Mouse (Mus musculus) adrenal gland, adult 8-10 months (tissue): ENCODE data around the gene Cldn5. TPM values are rescaled to one million over a fixed set of nuclear protein-coding genes. Genes with fewer than 3 reads are reported as not detected.

ENCODE experiments used
- DNase-seq: peaks from one replicate; pipeline ENCODE4 v3.0.0; 2022
- total RNA-seq, 4 experiments: library from RNA; stranded (reverse); gene quantifications; 2 replicates each; pipeline ENCODE4 v1.2.4; 2022

Gene Cldn5
- total RNA-seq, 4 experiments from 2014 or later: 7.8 to 12.2 (median 9.4) TPM

DNA sequence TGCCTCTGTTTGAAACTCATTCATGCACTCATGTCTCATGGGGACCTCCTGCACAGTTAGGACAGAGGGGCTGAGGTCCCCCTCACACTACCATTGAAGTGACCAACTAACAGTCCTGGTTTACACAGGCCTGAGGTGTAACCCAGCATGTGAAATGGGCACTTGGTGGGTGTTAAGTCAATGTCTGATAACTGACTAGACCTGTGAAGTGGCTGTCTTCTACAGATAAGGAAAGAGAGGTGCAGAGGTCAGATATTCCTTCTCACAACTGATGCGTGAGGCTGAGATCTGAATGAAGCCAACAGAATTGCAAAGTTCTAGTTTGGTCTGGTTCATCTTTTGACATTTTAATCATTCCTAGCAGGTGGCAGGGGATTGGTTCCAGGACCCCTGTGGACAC is 8.8 kb downstream of the Cldn5 start:
- no peak for DNase-seq

DNA sequence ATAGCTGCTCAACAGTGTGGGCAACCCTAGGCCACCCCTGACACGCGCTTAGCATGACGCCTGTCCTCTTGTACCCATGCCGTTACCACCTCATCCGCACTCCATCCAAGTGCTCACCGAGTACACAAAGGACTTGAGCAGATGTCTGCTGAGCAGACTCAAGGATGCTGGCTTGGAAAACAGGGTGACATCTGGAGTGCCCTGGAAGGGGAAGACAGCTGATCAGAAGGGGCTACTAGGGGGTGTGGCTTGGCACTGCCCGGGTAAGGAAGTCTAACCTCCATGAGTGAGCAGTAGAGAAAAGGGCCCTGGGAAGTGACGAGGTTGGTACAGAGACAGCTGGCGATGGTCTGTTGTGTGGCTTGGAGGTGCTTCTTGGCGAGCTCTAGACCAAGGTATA is 10.0 kb downstream of the Cldn5 start:
- DNase-seq: no peak

DNA sequence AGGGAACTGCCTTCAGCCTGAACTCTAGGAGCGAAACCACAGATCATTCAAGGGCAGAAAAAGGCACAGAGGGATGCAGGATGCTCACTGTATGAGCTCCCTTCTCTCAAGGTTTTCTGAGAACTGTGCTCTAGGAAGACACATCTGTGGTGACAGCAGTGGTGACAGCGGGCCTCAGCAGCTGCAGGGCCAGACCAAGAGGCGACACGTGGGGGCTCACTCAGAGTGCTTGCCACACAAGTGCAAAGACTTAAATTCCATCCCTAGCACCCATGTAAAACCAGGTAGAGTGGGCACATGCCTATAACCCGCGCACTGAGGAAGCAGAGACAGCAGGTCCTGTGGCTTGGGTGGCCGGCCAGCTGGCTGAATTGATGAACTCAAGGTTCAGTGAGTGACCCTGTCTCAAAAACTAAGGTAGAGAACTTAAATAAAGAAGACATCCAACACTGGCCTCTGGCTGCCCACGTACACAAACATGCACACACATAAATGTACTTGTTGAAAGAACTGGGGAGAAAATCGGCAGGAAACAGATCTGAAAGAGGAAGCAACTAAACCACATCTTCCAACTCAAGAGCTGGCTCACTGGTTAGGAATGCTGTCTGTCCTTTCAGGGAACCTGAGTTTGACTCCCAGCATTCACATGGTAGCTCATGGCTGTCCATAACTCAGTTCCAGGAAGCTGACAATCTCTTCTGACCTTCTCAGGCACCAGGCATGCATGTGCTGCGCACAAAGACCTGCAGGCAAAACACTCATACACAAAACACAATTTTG is 12.2 kb downstream of the Cldn5 start:
- DNase-seq: no peak

DNA sequence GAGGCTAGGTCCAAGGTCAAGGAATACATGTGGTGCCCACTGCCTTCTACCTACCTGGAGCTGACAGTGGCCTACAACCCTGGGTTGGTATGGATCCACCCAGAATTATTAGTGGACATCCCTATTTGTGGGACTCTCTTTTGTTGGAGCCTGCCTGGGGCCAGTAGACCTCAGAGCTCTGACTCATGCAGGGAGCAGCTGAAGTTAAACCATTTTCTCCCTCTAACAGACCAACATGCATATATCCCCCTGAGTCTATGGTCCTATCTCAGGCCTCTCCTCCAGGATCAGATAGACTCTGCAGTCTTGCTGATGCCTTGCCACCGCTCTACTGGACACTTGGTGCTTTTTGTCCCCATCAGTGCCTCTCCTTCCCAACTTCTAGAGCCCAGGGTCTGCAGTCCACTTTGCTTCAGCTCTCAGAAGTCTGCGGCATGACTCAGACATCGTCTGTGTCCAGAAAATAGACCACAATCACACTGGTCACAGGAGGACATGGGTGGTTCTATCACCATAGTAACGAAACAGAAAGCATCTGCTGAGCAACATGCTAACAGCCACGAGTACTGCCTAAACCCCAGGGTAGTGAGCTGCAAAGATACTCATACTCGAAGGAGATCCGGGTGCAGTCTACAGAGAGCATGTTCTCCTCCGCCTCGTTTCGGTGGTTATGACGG is 18.7 kb downstream of the Cldn5 start:
- no peak for DNase-seq

DNA sequence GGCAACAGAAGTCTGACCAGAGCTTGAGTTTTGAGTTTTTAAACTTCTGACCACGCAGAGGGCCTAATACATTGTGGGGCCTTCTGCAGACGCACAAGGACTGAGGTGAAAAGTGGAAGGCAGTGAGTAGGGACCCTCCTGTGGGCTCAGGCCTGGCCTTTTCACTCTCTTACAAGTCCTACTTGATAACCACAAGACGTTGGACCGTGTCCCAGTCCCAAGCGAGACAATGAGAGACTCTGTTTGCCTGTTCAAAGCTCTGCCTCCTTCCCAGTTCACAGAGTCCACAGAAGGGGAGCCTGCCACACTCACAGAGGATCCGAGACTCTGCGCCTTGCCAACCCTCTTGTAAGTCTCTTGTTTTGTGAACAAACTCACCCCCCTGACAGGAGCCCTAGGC is 20.0 kb downstream of the Cldn5 start:
- no peak for DNase-seq

DNA sequence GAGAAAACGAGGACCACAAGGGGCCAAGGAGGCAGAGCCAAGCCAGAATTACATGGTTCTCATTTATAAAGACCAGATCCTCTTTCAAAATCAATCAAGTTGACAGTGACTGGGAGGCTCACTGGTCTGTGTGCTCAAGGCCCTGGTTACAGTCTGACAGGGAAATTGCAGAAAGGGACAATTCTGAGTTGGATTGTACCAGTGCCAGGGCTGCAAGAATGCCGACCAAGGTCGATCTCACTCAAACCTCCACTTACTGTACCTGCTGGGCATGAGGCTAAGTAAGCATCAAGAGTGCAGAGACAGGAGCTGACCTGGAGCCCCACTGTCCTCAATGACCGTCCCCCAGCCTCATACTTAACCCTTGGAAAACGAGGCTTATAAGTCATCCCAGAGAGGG is 21.5 kb downstream of the Cldn5 start:
- DNase-seq: no peak

DNA sequence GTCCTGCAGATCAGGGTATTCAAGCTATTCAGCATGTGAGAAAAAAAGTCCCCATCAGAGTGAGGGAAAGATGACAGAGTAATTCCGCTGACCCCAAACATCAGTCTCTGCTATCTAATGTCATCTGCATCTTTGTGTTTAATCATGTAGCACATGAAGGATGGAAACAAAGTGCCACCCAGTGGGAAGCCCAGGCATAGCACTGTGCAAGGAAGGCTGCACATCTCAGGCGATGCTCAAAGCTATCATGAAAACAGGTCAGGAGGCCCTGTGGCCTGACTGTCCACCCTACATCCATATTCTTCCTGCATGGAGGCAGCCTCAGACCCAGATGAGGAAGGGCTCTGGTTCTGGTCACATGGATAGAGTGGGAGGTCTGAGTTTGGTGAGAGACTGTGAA is 22.2 kb downstream of the Cldn5 start:
- no peak for DNase-seq

DNA sequence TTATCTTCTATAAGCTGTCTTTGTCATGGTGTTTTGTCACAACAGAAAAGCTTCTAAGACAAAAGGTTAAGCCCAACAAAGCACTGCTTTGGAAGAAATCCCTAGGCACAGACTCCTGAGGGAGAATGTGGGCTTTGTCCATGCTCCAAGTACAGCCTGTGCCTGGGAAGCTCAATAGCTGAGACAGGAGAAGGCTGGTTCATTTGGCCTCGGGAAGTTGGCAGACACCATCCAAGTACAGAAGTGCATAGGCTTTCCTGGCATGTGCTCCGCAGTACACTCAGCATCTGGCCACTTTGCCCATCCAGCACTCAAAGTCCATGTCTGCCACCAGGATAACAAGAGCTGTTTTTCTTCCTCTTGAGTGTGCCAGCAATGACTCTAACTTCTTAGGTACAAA is 29.1 kb downstream of the Cldn5 start:
- peak; percentile 36 for DNase-seq

DNA sequence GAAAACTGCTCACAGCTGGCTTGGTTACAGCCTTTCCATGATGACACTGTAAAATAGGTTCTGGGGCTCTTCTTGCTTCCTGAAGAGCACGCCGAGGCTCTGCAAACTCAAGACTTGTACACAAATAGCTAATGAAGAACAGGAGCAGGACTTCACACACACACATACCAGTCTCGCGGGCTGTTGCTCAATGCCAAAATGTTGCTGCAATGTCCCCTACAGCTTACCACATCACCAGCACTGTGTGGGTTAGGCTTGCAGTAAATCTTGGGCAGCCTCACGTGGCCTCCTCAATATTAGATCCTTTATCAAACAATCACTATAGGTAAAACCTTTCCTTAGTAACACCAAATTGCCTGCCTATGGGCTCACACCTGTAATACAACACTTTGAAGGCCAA is 32.4 kb downstream of the Cldn5 start:
- DNase-seq: peak; percentile 35

DNA sequence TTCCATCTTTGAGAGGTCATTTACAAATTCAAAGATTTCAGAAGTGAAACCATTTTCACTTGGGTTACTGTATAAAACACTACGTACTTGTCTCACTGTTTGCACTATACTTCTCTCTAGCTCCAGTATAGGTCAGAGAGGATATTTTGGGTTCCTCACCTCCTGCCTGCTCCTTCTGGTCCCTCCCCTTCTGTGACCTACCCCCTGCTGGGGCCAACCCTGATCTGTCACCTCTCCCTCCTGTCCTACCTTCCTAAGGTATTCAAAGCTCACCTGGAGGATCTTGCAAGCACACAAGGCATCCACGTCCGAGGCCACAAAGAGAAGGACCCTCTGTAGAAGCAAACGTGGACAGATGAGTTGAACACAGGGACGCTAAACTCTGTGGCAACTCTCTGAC is 34.4 kb downstream of the Cldn5 start:
- DNase-seq: no peak

DNA sequence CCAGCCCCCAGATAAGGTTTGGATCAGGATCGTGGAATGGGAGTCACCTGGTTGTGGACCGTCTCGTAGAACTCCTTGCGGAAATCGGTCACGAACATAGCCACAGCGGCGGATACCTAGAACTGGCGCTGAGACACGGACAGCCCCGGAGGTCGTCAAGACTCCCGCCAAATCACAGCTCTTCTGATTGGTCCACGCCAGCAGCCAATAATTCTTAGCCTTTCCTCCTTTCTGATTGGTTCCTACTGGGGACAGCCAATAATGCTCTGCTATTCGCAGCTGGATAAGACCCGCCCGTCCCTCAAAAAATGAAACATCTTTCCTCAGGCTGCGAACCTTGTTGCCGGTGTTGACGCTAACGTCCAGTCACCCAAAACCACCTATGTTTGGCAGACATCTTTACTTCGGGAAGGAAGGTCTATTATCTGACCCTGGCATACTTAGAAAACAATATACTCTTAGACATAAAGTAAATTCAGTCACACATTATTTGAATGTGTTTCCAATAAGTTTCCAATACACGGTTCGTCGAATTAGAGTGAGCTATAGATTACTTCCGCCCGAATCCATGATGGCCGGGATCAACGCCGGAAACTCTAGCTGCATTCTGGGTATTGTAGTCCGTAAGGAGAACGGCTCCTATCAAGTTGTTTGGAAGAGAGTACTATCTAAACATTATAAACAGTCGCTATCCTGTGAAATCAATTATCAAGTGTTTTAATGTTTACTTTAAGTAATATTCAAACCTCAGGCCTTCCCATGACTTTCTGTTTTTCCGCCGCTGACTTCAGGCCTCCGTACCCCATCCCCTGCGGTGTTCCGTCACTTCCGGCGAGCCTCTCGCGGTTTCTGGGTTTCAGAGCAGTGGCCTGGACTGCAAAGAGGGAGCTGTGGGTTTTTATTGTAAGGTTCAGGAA is 35.1 kb downstream of the Cldn5 start, which contains the start of the genes Ufd1 and Cdc45:
Gene Ufd1, plus strand, starts transcription at position 312 of the 917 bp plus-strand sequence.
Gene Cdc45, minus strand, starts transcription at position 520 of the 917 bp plus-strand sequence.
- DNase-seq: peak; percentile 88

DNA sequence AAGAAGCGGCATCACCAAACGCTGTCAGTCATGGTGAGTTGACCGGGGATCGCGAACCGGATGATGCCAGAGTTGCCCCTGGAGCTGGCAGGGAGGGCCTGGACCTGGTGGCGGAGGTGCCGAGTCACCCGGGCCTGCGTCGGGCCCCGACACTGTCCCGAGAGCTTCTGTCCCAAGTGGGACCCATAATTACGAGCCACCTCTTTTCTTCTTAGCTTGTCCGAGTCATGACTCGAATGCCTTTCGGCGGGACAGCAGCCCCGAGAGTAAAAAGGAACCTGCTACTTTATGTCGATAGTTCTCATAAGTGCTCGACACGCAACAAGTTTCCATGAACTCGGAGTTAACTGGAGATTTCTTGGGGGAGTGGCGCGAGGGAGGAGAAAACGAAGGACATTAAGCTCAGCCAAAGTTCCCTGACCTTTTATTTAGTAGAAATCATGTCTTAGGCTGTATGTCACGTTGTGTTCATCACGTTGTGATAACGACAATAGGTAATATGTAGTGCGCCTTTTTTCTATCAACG is 35.8 kb downstream of the Cldn5 start:
- no peak for DNase-seq

DNA sequence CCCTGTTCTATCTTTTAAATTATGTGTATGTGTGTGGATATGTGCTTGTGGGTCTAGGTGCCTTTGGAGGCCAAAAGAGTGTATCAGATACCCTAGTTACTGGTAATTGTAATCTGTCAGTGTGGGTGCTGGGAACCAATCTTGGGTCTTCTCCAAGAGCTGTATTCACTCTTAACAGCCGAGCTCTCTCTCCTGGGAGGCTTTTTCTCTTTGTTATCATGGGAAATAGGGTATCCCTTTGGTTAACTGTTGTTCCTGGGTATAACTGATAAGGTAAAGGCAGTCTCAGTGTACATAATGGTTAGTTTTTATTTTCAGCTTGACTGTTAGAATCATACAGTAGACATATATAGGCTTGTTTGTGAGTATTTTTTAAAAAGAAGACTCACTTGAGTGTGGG is 45.7 kb downstream of the Cldn5 start:
- DNase-seq: no peak

DNA sequence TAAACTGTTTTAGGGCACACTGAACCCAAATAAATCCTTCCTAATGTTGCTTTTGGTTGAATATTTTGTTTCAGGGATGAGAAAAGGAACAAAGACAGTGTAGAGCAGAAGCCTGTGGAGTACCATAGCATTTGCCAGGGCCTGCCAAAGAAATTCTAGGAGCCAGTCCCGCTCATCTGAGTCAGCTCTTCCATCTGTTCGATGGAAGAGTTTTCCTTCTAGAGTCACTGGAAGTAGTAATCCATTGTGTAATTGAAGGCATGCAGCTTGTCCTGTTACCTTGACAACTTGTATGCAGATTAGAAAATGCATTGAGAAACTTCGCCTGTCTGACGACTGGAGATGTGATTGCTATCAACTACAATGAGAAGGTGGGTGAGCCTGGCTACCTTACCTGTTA is 46.3 kb downstream of the Cldn5 start:
- no peak for DNase-seq

Other genes starting within 250 kb of the Cldn5 start
- not detected for gene Tbx1, start 186.2 kb upstream of the Cldn5 start, total RNA-seq
- not detected for gene Gp1bb, start 154.4 kb upstream of the Cldn5 start, total RNA-seq
- gene Gm49601, start 150.4 kb upstream of the Cldn5 start, total RNA-seq: 1 to 10 TPM; 3.6 to 8.5 (median 5.6) TPM
- 10 to 100 TPM in 3 of 4 experiments, 1 to 10 TPM in 1; 8.5 to 18.5 (median 12.0) TPM for gene Sept5, start 146.9 kb upstream of the Cldn5 start, total RNA-seq
- gene Ufd1, start 34.9 kb downstream of the Cldn5 start, total RNA-seq: 100 to 1,000 TPM; 131 to 143 (median 136) TPM
- gene Cdc45, start 35.1 kb downstream of the Cldn5 start, total RNA-seq: 10 to 100 TPM in 2 of 4 experiments, 1 to 10 TPM in 2; 7.0 to 12.8 (median 10.0) TPM
- 10 to 100 TPM; 18.5 to 23.9 (median 20.9) TPM for gene 2510002D24Rik, start 59.7 kb downstream of the Cldn5 start, total RNA-seq
- 1 to 10 TPM; 1.7 to 7.3 (median 5.7) TPM for gene Gm28539, start 59.7 kb downstream of the Cldn5 start, total RNA-seq
- 10 to 100 TPM; 42.0 to 53.2 (median 48.0) TPM for gene Mrpl40, start 100.0 kb downstream of the Cldn5 start, total RNA-seq
- 10 to 100 TPM; 31.8 to 59.1 (median 39.6) TPM for gene Hira, start 100.2 kb downstream of the Cldn5 start, total RNA-seq